Mouse (Mus musculus) cerebellum, adult (tissue): Measurements from ENCODE around the gene Lcn9.
"Not testable (repeated sequence)": the region's sequence is repeated elsewhere in the genome, so short reads cannot be mapped to it uniquely, and the experiment has no call there.

Experiments used
- ATAC-seq: cut with Nextera tagmentation; 2 replicates; pipeline ENCODE4 v1.9.2; 2017; ENCODE audit warnings: mild to moderate bottlenecking, moderate library complexity, mixed read lengths; ENCODE audit not compliant: insufficient number of reproducible peaks, low FRiP score, low TSS enrichment

Lcn9 gene

DNA sequence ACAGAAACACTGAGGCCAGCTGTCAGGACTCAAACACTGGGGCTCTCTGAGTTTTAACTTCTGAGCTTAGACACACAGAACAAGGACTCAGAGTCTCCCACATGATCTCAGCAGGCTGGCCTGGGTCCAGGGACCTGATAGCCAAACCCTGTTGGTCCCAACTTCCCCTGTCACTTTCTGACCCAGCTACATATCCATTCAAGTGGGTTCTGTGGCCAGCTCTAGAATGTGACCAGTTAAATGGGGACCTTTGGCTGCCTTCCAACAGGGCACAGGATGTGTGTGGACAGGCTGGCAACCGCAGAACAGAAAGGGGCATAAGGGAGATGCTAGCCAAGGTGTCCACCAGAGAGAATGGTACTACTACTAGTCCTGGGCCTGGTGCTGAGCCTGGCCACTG is at the start of gene Lcn9:
TSS of gene Lcn9 (plus strand) at position 348 of the 400 bp plus-strand sequence.
- no peak for ATAC-seq

DNA sequence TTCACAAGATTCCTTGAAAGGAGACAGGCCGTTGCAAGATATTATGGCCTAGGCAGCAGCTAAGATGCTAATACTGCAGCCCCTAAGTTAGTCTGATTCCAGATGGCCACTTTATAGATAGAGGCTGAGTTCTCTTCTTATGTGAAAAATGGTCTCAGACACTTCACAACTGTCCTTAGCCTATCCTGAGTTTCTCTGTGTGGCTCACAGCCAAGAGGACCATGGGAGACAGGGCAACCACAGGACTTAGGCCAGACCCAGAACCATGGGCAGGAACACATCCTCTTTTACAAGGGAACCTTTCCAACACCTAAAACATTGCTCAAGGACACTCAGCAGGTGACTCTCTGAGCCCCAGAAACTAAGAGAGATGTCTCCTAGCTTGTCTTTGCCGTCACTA is 49.4 kb upstream of the Lcn9 start:
- no peak for ATAC-seq

DNA sequence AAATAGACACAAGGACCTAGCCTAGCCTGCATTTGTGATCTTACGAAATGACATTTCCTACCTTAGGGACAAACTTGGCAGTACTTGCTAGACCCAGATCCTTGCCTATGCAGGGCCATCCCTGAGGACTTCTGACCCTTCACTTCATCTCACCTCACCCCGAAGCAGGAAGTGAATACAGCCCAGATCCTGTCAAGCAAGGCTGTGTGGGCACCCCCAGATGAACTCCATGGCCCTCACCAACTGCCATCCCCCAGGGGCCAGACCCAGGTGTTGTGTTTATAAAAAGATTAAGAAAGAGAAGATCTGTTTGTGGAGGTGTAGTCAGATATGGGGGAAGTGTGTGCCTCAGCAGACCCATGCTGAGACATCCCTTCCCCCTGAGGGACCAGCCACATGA is 48.3 kb upstream of the Lcn9 start:
- no peak for ATAC-seq

DNA sequence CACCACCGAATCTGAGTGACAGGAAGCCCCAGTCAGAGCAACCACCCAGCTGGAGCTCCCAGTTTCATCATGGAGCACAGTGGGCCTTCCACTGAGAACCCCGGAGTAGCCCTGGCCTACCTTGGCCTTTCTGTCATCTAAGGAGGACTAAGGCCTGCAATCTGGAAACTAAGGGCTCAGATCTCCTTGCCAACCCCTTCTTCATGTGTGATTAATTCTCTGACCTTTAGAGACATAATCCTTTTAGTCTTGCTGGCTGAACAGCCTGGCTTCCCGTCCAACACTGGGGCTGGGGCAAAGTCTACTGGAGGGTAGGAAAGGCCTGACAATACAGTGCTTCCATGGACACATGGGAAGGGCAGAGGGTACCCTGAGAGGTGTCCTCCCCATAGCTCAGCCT is 47.0 kb upstream of the Lcn9 start:
- no peak for ATAC-seq

DNA sequence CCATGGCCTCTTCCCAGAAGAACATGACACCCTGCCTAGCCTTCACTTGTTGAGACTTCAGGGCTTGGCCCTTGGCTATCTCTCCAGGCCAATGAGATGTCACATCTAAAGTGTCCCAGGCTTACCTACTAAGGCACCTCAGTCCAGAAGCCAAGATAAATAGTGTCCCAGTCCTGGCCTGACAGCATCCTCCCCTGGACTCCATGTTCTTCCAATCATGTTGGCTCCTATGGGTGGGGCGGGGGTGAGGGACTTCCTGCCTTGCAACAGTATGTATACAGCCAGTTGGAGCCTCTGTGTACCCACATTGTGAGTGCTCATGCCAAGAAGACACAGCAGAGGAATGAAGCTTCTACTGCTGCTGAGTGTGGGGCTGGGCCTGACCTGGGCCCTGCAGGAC is 46.2 kb upstream of the Lcn9 start, which contains the start of gene Lcn11:
TSS of gene Lcn11 (plus strand) at position 301 of the 400 bp plus-strand sequence.
- no peak for ATAC-seq

DNA sequence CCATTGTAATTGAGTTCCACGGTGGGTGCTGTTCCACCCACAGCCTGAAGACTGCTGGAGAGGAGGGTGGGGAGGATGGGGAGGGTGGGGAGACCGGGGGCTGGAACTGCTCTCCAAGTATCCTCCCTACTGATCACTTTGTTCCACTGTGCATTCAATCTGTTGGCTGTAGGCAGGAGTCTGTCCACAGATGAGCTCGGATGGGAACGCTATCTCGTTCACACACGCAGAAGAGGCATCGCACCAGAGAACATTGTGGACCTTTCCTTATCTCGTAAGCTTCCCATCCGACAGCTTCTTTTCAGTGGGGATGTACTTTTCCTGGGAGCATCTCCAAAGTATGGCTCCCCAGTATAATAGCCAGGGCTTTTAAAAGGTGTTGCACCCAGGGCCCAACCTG is 43.9 kb upstream of the Lcn9 start:
- ATAC-seq = no peak

DNA sequence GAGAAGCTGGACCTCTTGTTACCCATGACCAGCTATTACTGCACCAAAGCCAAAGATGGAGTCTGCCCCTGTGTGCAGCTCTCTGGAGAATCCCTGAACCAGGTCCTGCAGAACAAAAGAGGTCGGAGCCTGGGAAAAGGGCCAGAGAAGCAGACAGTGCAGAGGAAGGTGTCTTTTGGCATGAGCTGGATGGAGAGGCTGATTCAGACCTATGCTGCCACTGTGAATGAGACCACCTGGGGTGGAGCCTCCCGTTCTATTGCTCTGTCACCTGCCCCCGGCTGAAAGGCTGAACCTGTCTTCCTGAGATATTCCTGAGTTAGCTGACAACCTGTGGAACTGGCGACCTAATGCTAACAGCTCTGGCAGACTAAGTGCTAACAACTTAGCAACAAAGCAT is 42.0 kb upstream of the Lcn9 start:
- ATAC-seq = no peak

DNA sequence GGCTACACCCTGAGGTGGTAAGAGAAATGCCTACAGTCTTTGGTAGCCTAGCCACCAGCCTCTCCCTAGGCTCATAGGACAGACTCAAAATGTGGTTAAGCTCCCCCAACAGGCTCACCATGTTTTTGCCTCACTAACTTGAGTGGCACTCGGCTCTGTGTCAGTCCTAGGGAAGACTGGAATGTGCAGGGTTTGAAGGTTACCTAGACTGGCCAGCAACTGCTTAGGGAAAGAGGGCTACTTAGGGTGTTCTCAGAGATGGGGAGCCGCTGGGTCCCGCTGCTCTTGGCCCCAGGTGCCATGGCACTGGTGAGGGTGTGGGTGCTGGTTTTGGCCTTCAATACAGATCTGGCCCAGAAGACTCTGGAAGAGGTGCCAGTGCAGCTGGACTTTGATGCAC is 41.0 kb upstream of the Lcn9 start, which contains the start of gene Gm13539:
TSS of gene Gm13539 (plus strand) at position 301 of the 400 bp plus-strand sequence.
- ATAC-seq = no peak

DNA sequence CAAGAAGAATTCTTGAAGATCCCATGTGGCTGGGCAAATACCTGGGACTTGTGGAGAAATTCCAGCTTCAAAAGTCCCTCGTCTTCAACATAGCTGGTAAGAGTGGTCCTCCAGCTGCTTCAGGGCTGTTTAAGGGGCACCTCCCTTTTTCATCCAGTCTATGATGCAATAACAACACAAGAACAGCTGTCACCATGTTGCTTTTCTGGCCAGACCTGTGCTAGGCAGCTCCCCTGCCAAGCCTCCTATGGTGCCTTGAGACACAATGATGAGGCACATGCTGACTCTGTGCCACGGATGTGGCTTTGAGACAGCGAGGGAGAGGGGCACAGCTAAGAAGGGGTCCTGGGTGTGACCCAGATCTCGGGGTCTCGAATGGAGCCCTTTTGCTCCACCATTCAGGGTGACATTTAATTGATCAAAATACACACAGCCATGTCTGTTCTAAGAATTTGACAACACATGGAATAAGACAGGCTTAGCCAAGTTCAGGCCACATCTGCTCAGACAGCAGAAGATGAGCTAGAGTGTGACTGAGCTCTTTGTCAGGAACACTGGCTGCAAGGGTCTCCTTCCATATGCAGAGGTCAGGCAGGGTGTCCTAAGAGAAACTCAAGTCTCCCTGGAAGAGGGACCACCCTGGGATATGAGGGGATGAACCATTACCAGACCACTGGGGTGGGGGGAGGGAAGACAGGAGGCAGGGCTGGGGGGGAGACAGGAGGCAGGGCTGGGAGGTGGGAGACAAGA is 37.2 kb upstream of the Lcn9 start:
- no peak for ATAC-seq

DNA sequence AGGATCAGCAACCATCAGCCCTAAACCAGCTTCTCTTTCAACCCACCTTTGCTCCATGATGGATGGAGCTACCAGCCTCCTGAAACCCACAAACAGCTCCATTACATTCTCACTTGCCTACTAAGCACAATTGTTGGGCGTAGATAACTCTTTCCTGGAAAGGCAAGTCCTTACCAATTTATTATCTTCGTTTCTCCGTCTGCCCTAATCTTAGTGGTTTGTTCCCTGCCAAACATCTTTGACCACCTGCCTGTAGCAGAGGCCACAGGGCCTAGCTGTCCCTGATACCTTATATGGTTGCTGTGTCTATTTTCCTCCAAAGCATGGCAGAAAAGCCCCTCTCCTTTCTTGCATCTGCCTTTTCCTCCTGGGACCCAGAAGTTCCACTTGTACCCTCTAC is 33.9 kb upstream of the Lcn9 start:
- ATAC-seq = no peak

DNA sequence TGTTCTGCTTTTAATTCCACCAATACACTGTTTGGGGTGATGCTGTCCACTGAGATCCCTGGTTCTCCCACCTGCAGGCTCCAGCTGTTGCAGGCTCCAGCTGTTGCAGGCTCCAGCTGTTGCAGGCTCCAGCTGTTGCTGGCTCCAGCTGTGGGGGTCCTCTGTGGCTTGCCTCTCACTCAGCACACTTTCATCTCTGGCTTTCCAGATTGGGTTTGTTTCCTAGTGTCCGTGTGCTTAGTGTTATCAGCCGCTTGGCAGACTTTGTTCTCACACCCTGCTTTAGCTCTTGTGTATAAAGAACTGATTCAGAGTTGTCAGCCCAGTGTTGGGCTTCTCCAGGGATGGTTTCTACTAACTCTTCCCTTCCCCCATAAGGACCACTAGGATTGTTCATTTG is 25.3 kb upstream of the Lcn9 start:
- no peak for ATAC-seq

DNA sequence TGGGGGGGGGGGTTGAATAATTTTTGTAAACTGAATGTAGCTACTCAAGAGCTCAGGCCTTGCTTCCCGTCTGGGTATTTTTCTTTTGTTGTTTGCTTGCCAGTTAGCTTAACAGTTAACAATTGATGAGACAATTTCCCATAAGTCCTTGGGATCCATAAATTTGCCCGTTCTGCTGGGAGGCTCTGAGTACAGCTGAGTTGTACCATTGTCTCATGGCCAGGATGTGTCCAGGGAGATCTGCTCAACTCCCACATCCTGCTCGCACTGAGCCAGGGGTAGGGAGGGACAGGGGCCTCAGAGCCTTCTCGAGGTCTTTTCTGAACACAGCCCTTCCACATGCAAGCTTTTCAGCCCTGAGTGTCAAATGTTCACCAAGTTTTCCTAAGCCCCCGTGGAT is 24.9 kb upstream of the Lcn9 start:
- ATAC-seq = no peak

DNA sequence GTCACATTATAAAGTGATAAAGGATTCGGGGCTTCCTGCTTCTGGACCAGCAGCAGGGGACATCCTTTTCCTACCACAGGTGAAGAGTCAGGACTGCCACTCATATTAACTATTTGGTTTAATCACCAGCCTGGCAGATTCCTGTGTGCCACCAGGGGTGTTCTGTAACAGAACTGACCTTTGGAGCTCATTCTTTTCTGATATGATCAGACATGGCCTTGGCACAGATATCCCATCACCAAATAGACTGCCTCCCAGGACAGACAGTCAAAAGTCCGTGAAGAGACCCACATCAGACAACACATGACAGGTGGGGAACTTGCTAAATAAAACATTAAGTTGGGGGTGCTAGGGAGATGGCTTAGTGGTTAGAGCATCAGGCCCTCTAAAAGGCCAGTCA is 11.2 kb upstream of the Lcn9 start:
- no peak for ATAC-seq

DNA sequence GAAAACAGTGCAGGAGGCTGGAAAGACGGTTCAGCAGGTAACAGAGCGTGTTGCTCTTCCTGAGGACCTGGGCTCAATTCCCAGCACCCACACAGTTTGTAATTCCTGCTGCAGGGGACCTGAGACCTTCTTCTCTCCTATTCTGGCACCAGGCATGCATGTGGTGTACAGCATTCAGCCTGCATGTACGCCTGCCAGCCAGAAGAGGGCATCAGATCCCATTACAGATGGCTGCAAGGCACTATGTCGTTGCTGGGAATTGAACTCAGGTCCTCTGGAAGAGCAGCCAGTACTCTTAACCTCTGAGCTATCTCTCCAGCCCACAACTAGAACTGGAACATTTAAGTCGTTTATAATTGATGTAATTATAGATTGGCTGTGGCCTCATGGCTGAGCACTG is 9.6 kb upstream of the Lcn9 start:
- ATAC-seq = no peak

DNA sequence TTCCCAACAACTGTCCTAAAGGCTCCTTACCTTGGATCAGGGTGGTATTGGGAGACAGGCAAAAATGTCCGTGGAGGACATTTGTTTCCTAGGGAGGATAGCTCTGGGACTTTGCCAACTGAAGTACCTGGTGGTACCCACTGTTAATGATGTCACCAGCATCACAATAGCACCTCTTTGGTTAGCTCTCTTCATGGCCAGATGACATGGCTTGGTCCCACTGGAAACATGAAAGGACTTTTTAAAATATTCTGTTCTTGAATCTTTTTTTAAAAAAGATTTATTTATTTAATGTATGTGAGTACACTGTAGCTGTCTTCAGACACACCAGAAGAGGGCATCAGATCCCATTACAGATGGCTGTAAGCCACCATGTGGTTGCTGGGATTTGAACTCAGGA is 7.2 kb upstream of the Lcn9 start, which contains the start of gene Glt6d1:
TSS of gene Glt6d1 (minus strand) at position 101 of the 400 bp plus-strand sequence.
- not testable (repeated sequence) for ATAC-seq

DNA sequence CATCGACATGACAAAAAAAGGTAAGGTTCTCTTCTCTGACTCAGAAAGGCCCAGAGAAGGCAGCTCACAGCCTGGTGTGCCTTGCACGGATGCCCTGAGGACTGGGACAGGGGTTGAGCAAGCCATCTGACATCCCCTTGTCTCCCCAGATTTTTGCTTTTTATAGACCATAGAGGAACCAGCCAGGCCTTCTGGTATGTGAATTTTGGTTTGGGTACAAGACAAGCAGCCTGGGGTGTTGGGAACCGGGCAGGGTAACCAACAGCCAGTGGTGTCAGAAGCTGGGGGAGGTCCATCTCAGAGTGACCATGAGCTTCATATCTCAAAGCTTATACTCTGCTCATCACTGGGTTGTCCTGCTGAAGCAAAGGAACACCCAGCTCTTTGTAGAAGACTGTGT is 1.8 kb downstream of the Lcn9 start:
- ATAC-seq = no peak

DNA sequence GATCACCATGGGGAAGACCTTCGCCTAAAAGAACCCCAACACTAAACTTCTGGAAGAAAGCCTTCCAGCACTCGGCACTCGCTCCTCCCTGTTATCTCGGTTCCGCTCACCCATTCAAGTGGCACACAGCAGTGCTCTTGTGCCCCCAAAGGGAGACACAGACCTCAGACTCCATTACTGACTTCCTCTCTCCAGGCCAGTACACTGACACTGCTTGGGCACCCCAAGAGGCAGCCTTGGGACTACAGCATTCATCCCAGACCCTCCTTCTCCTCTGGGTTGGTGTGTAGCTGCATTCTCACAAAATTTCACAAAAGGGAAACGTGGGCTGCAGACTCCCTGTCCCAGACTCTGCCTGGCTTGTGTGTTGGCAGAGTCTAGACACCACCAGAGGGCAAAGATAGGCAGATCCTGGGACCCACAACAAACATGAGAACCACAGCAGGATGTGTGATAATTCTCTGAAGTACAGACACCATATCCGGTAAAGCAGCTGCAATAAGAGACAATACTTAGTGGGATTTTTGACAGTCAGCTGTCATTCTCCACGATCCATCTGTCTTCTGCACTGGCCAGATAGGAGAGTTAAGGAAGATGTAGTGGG is 5.5 kb downstream of the Lcn9 start:
- ATAC-seq = no peak

DNA sequence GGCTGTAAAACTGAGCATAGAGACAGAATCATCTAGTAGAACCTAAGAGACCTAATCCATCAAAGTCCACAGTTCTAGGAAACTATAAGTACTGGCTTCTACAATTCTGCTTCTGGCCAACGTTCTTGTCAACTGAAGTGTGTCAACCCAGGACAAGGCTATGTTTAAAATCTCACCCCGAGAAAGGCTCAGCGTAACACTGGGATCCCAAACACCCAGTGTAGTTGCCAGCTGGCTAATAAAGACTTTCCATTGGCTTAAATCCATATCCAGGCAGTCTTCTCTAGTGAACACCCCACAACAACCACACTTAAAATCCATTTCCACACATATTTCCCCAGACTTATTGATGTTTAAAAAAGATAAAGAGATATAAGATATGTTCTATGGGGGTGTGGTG is 7.8 kb downstream of the Lcn9 start:
- ATAC-seq = no peak

DNA sequence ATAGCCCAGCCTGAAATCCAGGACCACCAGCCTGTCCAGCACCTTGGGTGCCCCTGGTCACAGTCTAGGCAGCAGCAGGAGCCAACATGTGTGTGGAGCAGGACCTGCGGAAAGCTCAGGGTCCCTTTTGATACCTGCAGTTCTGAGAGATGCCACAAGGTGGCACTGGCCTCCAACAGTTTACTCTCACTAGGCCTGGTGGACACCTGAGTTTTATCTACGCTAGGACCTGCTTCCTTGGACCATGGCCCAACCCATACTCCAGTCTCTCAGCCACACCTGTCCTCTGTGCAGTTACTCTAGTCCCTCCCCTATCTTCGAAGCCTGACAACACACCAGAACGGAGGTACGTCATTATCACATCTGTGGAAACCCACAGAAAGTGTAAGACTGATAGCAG is 13.3 kb downstream of the Lcn9 start:
- ATAC-seq = peak; percentile 64; the same call in 1 of the 2 replicates

DNA sequence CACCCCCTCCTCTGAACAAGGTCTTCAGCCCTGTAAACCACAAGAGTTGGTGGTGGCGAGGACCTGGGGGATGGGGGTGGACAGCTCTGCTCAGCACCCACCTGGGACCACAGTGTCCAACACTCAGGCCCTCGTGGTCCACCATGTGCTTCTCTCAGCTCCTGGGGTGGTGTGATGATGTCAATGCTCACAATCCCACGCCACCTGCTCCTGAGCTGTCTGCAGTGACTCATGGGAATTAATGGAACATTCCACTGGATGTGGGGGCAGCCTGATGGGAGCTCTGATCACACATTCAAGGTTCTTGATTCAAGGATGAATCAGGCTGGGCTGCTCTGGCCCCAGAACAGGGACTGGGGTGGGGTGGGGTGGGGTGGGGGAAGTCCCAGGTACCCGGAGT is 19.2 kb downstream of the Lcn9 start:
- no peak for ATAC-seq

DNA sequence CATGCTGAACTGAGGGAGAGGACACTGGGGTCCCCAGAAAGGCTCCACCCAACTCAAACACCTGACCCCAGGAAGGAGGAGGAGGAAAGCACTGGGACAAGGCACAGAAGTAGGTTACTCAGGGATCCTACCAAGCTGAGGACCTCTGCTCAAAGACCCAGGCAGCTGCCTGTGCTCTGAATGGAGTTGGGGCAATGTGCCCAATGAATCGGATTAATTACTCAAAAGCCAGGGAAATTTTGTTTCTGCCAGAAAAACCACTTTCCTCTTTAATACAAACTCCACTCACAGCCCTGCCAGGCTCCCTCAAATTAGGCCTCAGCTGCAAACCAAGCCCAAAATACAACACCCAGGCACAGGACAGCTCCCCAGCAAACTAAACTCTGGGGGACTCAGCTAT is 19.8 kb downstream of the Lcn9 start:
- ATAC-seq = no peak

DNA sequence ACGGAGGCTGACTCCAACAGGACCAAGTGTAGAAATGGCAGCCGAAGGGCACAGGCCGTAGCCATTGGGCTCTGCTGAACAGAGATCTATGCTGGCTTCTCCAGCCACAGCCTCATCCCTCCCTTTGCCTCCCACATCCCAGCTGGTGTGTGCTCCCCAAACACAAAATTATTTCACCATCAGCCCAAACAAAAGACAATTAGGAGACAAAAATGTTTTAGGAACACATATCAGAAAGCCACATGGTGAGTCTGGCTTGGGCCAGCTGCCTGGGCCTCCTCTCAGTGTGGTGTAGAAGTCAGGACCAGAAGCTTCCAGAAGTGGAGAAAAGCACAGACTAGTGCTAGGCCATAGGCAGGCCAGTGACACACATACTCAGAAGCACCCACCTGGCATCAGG is 21.1 kb downstream of the Lcn9 start:
- ATAC-seq = no peak
